Mouse (Mus musculus): Measurements from ENCODE around the gene Timp2.

DNA sequence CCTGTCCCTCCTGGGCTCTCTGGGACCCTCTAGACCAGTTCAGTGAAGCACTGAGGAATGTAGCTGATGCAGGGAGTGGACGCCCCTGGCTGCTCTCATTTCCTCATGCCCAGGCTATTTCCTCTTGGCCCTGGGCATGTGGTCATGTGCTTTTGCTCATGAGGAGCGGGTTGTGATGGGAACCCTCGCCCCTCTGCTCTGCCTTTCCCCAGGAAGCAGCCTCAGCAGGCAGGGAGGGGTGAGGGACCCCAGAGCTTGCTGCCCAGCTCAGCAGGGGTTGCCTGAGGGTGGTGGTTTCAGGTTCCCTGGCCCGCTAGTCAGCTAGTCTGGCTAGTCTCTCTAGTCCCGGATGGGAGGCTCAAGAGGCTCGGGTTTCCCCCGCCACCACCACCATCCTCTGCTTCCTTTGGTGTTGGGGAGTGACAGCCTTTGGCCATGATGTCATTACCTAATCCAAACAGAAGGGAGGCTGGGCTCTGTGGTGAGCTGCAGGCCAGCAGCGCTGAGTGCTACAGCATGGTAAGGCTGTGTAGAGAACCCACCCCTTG lies 7.5 kb upstream of the Timp2 start:
- 0 out of 2 replicates have a peak, but pooled peaks have one; percentile 8 for TF ChIP-seq CTCF (IDR thresholded peaks at IDR 0.05)
- TF ChIP-seq EP300 (IDR thresholded peaks at IDR 0.05) = peak; percentile 9; the same call in 1 of the 2 replicates

Data from lung, postnatal 0 days (tissue).